Mouse (Mus musculus): ENCODE measurements around the gene Dimt1. TPM values are rescaled to one million over a fixed set of nuclear protein-coding genes. Genes with fewer than 3 reads are reported as not detected.
"Not testable (repeated sequence)": the region's sequence is repeated elsewhere in the genome, so short reads cannot be mapped to it uniquely, and the experiment has no call there.

The Dimt1 gene
- total and polyA plus RNA-seq, 2 experiments from 2014 or later, result 25.8 to 32.9 TPM

GRCm38 (mm10) chr13:106918322-106919050, 28.4 kb upstream of the Dimt1 start:
- Histone ChIP-seq H3K4me3 (ENCODE audit: low read depth, low read length) (no peak overlapping the region), H3K4me2 (ENCODE audit: low read depth) (no peak overlapping the region), H3K9me3 (ENCODE audit: low read length) (no peaks in the 10 kb centered on the region), H3K9ac (no peak overlapping the region), H3K27ac (ENCODE audit: low read depth, low read length) (no peak overlapping the region), H3K36me3 (ENCODE audit: insufficient read depth) (peaks cover 24% of the 10 kb centered on the region), H3K27me3 (ENCODE audit: insufficient read depth, low read length) (no peaks in the 10 kb centered on the region), H3K4me1 (ENCODE audit: insufficient read depth) (no peaks in the 10 kb centered on the region)
- peak; percentile 75 for TF ChIP-seq CTCF (IDR thresholded peaks at IDR 0.05; ENCODE audit: low read depth)
- WGBS, result 77% methylated on average over 7 of the region's 7 CpGs
- DNase-seq (peak; percentile 84), ATAC-seq (peak; percentile 70; the same call in 1 of the 2 replicates)

- WGBS, result 98% methylated on average over 3 of the region's 3 CpGs
- H3K4me1 ChIP-seq (ENCODE audit: insufficient read depth); ATAC-seq; H3K4me2 ChIP-seq (ENCODE audit: low read depth); H3K27ac ChIP-seq (ENCODE audit: low read depth, low read length); H3K4me3 ChIP-seq (ENCODE audit: low read depth, low read length); H3K27me3 ChIP-seq (ENCODE audit: insufficient read depth, low read length); H3K9me3 ChIP-seq (ENCODE audit: low read length); H3K9ac ChIP-seq; DNase-seq: not testable (repeated sequence)
- H3K36me3 ChIP-seq (ENCODE audit: insufficient read depth), result peaks cover 19% of the 10 kb centered on the region
Observed at GRCm38 (mm10) chr13:106925921-106926320, 21.0 kb upstream of the Dimt1 start.

GRCm38 (mm10) chr13:106928296-106928695, 18.6 kb upstream of the Dimt1 start:
- Histone ChIP-seq H3K36me3 (ENCODE audit: insufficient read depth) (peaks cover 2% of the 10 kb centered on the region; the same call in 1 of the 2 replicates), H3K9ac (no peak overlapping the region), H3K4me3 (ENCODE audit: low read depth, low read length) (no peak overlapping the region), H3K27ac (ENCODE audit: low read depth, low read length) (no peak overlapping the region), H3K4me2 (ENCODE audit: low read depth) (no peak overlapping the region), H3K27me3 (ENCODE audit: insufficient read depth, low read length) (no peaks in the 10 kb centered on the region), H3K4me1 (ENCODE audit: insufficient read depth) (no peaks in the 10 kb centered on the region), H3K9me3 (ENCODE audit: low read length) (no peaks in the 10 kb centered on the region)
- DNase-seq, result no peak
- no peak for ATAC-seq
- WGBS, result 98% methylated on average over 4 of the region's 4 CpGs
- TF ChIP-seq CTCF (IDR thresholded peaks at IDR 0.05; ENCODE audit: low read depth), result no peak

- WGBS, result 73% methylated on average over 2 of the region's 2 CpGs
- no peak overlapping the region for H3K9ac ChIP-seq
Observed at GRCm38 (mm10) chr13:106929201-106929600, 17.7 kb upstream of the Dimt1 start.

GRCm38 (mm10) chr13:106935871-106936255, 11.1 kb upstream of the Dimt1 start:
- Histone ChIP-seq H3K4me2 (ENCODE audit: low read depth) (peak overlapping the region; percentile 82), H3K27me3 (ENCODE audit: insufficient read depth, low read length) (no peaks in the 10 kb centered on the region), H3K36me3 (ENCODE audit: insufficient read depth) (no peaks in the 10 kb centered on the region), H3K9me3 (ENCODE audit: low read length) (no peaks in the 10 kb centered on the region), H3K4me3 (ENCODE audit: low read depth, low read length) (peak overlapping the region; percentile 73), H3K27ac (ENCODE audit: low read depth, low read length) (peak overlapping the region; percentile 79), H3K9ac (peak overlapping the region; percentile 74), H3K4me1 (ENCODE audit: insufficient read depth) (peaks cover 9% of the 10 kb centered on the region; the same call in 1 of the 2 replicates)
- no peak for TF ChIP-seq CTCF (IDR thresholded peaks at IDR 0.05; ENCODE audit: low read depth)
- WGBS, result 8% methylated on average over 9 of the region's 9 CpGs
- no peak for DNase-seq
- no peak for ATAC-seq

More at GRCm38 (mm10) chr13:106929201-106929600, 17.7 kb upstream of the Dimt1 start:
- DNase-seq (no peak), ATAC-seq (no peak)
- no peaks in the 10 kb centered on the region for H3K9me3 ChIP-seq (ENCODE audit: low read length)
- H3K27ac ChIP-seq (ENCODE audit: low read depth, low read length), result no peak overlapping the region
- no peak for TF ChIP-seq CTCF (IDR thresholded peaks at IDR 0.05; ENCODE audit: low read depth)
- H3K4me1 ChIP-seq (ENCODE audit: insufficient read depth), result no peaks in the 10 kb centered on the region
- H3K4me2 ChIP-seq (ENCODE audit: low read depth), result no peak overlapping the region
- H3K27me3 ChIP-seq (ENCODE audit: insufficient read depth, low read length), result no peaks in the 10 kb centered on the region
- H3K36me3 ChIP-seq (ENCODE audit: insufficient read depth), result no peaks in the 10 kb centered on the region; the same call in 1 of the 2 replicates
- H3K4me3 ChIP-seq (ENCODE audit: low read depth, low read length), result no peak overlapping the region

- Histone ChIP-seq H3K27ac (ENCODE audit: low read depth, low read length) (peak within 1 kb of the TSS; percentile 79), H3K4me2 (ENCODE audit: low read depth) (peak within 1 kb of the TSS; percentile 82), H3K27me3 (ENCODE audit: insufficient read depth, low read length) (no peaks in the 10 kb centered on the region), H3K4me3 (ENCODE audit: low read depth, low read length) (peak within 1 kb of the TSS; percentile 73), H3K9ac (peak within 1 kb of the TSS; percentile 74), H3K4me1 (ENCODE audit: insufficient read depth) (peaks cover 9% of the 10 kb centered on the region; the same call in 1 of the 2 replicates), H3K9me3 (ENCODE audit: low read length) (no peaks in the 10 kb centered on the region), H3K36me3 (ENCODE audit: insufficient read depth) (no peaks in the 10 kb centered on the region)
- WGBS, result 1% methylated on average over 84 of the region's 84 CpGs
- no peak for TF ChIP-seq CTCF (IDR thresholded peaks at IDR 0.05; ENCODE audit: low read depth)
- ATAC-seq (peak; percentile 99), DNase-seq (peak; percentile 98)
Observed at GRCm38 (mm10) chr13:106936256-106937137, 10.4 kb upstream of the Dimt1 start, which contains the start of gene Ipo11. Gene Ipo11 (minus strand): TSS chr13:106936958.
